In the genomic region with DNA sequence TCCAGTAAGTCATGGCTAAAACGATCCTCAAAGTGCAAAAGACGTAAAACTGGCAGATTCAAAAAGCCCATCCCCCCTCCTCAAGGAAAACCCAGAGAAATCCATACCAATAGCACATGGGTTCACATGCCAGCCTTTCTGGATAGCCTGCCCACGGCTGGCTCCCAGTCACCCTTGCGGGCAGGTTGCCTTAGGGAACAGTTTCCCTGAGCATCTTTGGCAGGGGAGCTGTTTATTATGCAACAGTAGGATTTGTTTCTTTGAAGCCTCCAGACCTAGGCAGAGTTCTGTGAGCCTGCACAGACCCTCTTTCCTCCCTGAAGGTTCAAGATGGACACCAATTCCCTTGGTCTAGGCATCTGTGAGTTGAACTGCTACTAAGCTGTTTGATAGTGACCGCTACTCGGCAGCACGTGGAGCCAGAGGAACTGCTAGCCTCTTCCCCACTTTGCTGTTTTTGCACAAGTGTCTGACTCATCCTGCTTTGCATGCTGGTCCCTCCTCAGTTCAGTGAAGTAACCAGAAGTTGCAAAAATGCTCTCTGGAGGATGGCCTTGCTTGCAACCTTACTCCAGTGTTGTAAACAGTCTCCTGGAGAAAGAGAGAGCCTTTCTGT, we compare ENCODE assay signal across 12 mouse cellular contexts. TPM values are rescaled to one million over a fixed set of nuclear protein-coding genes. Genes with fewer than 3 reads are reported as not detected.
DNase-seq lines count a peak whose midpoint lies in the region; TF ChIP-seq lines count a peak whose summit lies in the region.
"Had no signal": no experiment of that assay in that cellular context is flagged by ENCODE, and none has a peak within 500 bp of the region (broad histone marks: within the 10 kb centered on the region; RNA-seq: fewer than 3 reads in every experiment).

No protein-coding gene starts in this region.

- H3K4me1 ChIP-seq in thymus, adult 2 months (replicated peaks; ENCODE audit: control insufficient read depth, insufficient read depth, low read length) = peaks cover 16% of the 10 kb centered on the region
- peaks cover 19% of the 10 kb centered on the region for H3K4me1 ChIP-seq in midbrain, embryonic 10.5 days
- H3K4me1 ChIP-seq: limb, embryonic 12.5 days had no signal

- no peaks in the 10 kb centered on the region for H3K27me3 ChIP-seq in thymus, adult 2 months (ENCODE audit: control insufficient read depth, insufficient read depth, low read length)
- no peaks in the 10 kb centered on the region for H3K27me3 ChIP-seq in midbrain, embryonic 10.5 days (ENCODE audit: low read depth, poor library complexity, severe bottlenecking)
- H3K27me3 ChIP-seq: hindbrain, embryonic 15.5 days; limb, embryonic 12.5 days; Patski had no signal

- no peak overlapping the region for H3K27ac ChIP-seq in thymus, adult 2 months (ENCODE audit: control insufficient read depth, insufficient read depth, low read length)
- H3K27ac ChIP-seq in midbrain, embryonic 10.5 days (replicated peaks) = no peak overlapping the region
- H3K27ac ChIP-seq: hindbrain, embryonic 15.5 days; limb, embryonic 12.5 days had no signal

- 65% methylated on average over 7 of the region's 7 CpGs for whole genome bisulfite sequencing in thymus, adult 2 months
- WGBS in midbrain, embryonic 10.5 days = 91% methylated on average over 7 of the region's 7 CpGs

- TF ChIP-seq POLR2A in thymus, adult 2 months (IDR thresholded peaks at IDR 0.05; ENCODE audit: control insufficient read depth, extremely low read depth, insufficient read depth, low read length, poor library complexity) = no peak

- peak; percentile 26 to 42 for DNase-seq in heart, postnatal 36 days
- DNase-seq in heart, postnatal 4 days = no peak
- peak; percentile 17 to 20 for DNase-seq in spleen, adult 18-20 months
- DNase-seq in spleen, adult 12 weeks (ENCODE audit: low spot score) = no peak
- DNase-seq in brain, adult 2 months (ENCODE audit: low read depth, low spot score) = peak; percentile 76
- peak; percentile 40 for DNase-seq in yolk sac, embryonic 10.5 days (ENCODE audit: low spot score)
- no peak for DNase-seq in thymus, adult 2 months
- no peak for DNase-seq in midbrain, embryonic 10.5 days (ENCODE audit: low spot score)
- DNase-seq: cerebellum, adult 9-11 months had no signal

- intact Hi-C loops in heart, postnatal 36 days (cut with DNase I) = no loop called here

- TF ChIP-seq CTCF in thymus, adult 2 months (IDR thresholded peaks at IDR 0.05; ENCODE audit: borderline replicate concordance, control insufficient read depth, extremely low read depth, insufficient read depth, low read length, poor library complexity) = no peak

- H3K4me3 ChIP-seq in thymus, adult 2 months (ENCODE audit: control insufficient read depth, insufficient read depth, low read length) = no peak overlapping the region
- H3K4me3 ChIP-seq in midbrain, embryonic 10.5 days = no peak overlapping the region
- H3K4me3 ChIP-seq: hindbrain, embryonic 15.5 days; limb, embryonic 12.5 days had no signal

- H3K9me3 ChIP-seq in midbrain, embryonic 10.5 days (replicated peaks) = no peaks in the 10 kb centered on the region
- H3K9me3 ChIP-seq: hindbrain, embryonic 15.5 days; limb, embryonic 12.5 days had no signal

- no peaks in the 10 kb centered on the region for H3K36me3 ChIP-seq in thymus, adult 2 months (ENCODE audit: control insufficient read depth, insufficient read depth, low read length)
- peaks cover 51% of the 10 kb centered on the region for H3K36me3 ChIP-seq in midbrain, embryonic 10.5 days

RNA-seq across cellular contexts. Expression of a gene that starts 33.5 kb away (rescaled TPM):
- total RNA-seq in heart, postnatal 36 days (2021) = 10 to 100 TPM; 12.9 to 18.3 TPM
- 10 to 100 TPM; 14.4 to 16.7 TPM for total RNA-seq in heart, postnatal 4 days (2021)
- polyA plus RNA-seq in thymus, adult 2 months (2012; rRNA removed) = 31.0 and 37.7 TPM in 2 replicates
- polyA plus RNA-seq in midbrain, embryonic 10.5 days (2016; fragmentation: Nextera tagmentation; extraction: Ambion mirVana) = 64.1 and 65.9 TPM in 2 replicates

RNA-seq across cellular contexts. Expression of a gene that starts 40.9 kb away (rescaled TPM):
- total RNA-seq in heart, postnatal 36 days (2021) = 10 to 100 TPM; 69.8 to 76.4 TPM
- 10 to 100 TPM; 54.0 to 55.5 TPM for total RNA-seq in heart, postnatal 4 days (2021)
- 120 and 132 TPM in 2 replicates for polyA plus RNA-seq in thymus, adult 2 months (2012; rRNA removed)
- 114 and 145 TPM in 2 replicates for polyA plus RNA-seq in midbrain, embryonic 10.5 days (2016; fragmentation: Nextera tagmentation; extraction: Ambion mirVana)

Comparison
In these comparisons a context has a peak if more than half of its experiments do, and no peak if none do; other contexts are left out.
1. DNase-seq: peak in heart, postnatal 36 days (2 of 2), spleen, adult 18-20 months (2 of 2), brain, adult 2 months (single experiment) and yolk sac, embryonic 10.5 days (single experiment); none in heart, postnatal 4 days (single experiment), spleen, adult 12 weeks (single experiment), thymus, adult 2 months (single experiment) and midbrain, embryonic 10.5 days (single experiment).